Mouse (Mus musculus) layer of hippocampus, postnatal 25 days (tissue): ENCODE measurements at regions not wholly inside any gene's neighbourhood (a gene's known extent, or its start where the extent isn't known, plus 50 kb on each side); places are given as distances from the start of the nearest gene placed in this dataset.

Source experiments
- DNase-seq, 2 experiments: peaks; one replicate each; pipeline ENCODE4 v3.0.0; 2022; ENCODE audit warnings: mixed read lengths in 2 of 2, low spot score in 1 of 2; ENCODE audit errors: extremely low spot score in 1 of 2

GRCm38 (mm10) chr7:95082248-95082647 is 1088.8 kb upstream of the Tenm4 start:
- peak in 1 of 2 experiments; percentile 2 for DNase-seq

DNA sequence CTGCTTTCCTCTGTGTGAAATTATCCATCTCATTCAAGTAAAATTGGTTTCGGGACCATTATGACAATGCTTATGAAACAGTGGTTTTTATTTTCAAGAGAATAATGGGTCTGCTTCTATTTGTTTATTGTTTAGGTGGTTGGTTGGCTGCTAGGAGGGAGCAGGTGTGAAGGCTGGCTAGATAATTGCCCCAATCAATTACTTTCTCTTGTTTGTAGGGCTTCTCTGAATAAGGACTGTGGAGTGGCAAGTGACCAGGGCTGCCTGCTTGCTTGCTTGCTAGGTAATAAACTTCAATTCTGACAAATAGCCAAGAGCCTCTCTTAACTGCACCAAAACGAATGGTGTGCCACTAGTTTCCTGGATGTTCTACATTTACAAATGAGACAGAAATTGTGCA is 1086.7 kb upstream of the Tenm4 start:
- no peak for DNase-seq

DNA sequence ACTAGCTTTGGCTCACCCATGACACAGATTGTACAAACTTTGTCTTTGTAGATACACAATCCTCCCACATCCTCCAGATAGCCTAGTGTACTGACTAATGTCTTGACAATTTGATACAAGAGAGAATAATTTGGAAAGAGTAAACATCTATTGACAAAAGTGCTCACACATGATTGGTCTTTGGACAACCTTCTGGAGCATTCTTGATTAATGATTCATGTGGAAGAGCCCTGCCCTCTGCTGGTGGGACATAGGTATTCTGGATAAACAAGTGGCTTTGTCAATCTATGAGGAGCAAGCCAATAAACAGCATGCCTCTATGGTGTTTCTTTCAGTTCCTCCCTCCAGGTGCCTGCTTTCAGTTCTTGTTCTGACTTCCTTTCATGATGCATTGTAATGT is 1079.7 kb upstream of the Tenm4 start:
- peak in 1 of 2 experiments; percentile 37 for DNase-seq

- DNase-seq: no peak
Measured at GRCm38 (mm10) chr7:95129020-95129419, 1042.0 kb upstream of the Tenm4 start.

DNA sequence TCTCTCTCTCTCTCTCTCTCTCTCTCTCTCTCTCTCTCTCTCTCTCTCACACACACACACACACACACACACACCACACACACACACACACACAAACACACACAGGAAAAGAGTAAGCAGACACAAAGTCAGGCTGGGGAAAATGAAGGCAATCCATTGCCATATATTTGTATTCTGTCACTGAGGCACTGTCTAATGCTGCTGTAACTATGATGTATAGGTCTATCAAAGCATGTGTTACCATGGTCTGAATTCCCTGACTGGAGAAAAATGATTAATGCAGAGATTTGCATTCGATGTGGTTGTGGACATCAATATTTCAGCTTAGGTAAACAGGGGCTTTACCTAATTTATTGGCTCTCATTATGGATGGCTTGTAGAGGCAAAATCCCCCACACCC is 1038.0 kb upstream of the Tenm4 start:
- DNase-seq: no peak

DNA sequence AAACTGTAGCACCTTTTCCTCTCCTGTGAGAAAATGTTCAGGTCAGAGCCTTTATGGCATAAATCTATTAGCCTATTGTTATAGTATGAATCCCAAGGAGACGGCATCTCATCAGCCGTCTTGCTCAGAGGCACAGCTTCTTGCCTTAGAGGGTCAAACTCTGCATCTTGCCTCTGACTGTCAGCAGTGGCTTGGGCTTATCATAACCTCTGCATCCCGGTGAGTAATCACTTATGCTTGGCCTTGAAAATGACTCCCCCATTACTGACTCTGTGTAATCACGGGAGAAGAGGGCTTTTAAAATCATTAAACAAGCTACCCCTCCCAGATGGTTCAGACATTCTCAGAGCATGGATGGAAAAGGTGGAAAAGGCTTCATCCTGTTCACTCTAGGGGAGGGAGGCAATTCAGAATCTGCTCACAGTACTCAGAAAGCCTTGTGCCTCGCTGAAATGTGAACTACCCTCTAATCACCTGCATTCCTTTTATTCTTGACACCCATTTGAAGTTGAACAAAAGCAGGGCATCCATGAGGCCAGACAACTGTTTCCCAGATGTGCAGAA is 1036.9 kb upstream of the Tenm4 start:
- no peak for DNase-seq

- no peak for DNase-seq
Measured at GRCm38 (mm10) chr7:95141778-95142177, 1029.3 kb upstream of the Tenm4 start.

DNA sequence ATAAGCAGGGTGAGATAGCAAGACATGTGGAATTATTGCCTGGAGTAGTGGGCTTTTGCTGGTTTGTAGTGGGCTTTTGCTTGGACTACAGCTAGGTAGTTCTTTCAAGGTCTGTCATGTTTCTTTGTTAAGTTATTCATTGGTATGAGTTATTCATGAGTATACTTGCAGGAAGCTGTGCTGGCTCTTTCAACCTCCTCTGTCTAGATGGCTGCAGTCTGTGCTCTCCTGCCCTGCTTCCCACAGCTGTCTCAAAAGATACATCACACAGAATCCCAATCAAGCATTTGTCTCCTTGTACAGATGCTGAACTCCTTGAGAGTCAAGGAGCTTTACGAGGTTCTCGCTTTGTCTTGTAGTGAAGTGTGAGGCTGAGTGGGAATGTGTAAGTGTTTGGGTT is 1028.0 kb upstream of the Tenm4 start:
- DNase-seq: no peak
